Mouse (Mus musculus): ENCODE data around the gene Kdm5c. TPM values are rescaled to one million over a fixed set of nuclear protein-coding genes. Genes with fewer than 3 reads are reported as not detected.
"Not testable (repeated sequence)": the region's sequence is repeated elsewhere in the genome, so short reads cannot be mapped to it uniquely, and the experiment has no call there.

Kdm5c gene
- polyA plus RNA-seq, 1 experiment from 2014 or later: 64.1 TPM

DNA sequence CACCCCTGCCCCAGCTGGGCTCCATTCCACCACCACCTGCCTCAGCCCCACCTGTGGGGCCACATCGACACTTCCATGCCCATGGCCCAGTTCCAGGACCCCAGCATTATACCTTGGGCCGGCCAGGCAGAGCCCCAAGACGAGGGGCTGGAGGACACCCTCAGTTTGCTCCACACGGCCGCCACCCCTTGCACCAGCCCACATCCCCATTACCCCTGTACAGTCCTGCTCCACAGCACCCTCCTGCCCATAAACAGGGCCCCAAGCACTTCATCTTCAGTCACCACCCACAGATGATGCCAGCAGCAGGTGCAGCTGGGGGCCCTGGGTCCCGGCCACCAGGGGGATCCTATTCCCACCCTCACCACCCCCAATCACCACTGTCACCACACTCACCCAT lies 9.5 kb upstream of the Kdm5c start:
- H3K4me1 ChIP-seq: no peaks in the 10 kb centered on the region
- no peak for DNase-seq (ENCODE audit: low spot score)
- WGBS: 90% methylated on average over 6 of the region's 6 CpGs
- no peaks in the 10 kb centered on the region for H3K36me3 ChIP-seq
- peaks cover 100% of the 10 kb centered on the region for H3K27me3 ChIP-seq (ENCODE audit: low read depth, poor library complexity, severe bottlenecking)
- no peak overlapping the region for H3K4me3 ChIP-seq
- H3K9me3 ChIP-seq (replicated peaks): no peaks in the 10 kb centered on the region
- H3K27ac ChIP-seq (replicated peaks): no peak overlapping the region

DNA sequence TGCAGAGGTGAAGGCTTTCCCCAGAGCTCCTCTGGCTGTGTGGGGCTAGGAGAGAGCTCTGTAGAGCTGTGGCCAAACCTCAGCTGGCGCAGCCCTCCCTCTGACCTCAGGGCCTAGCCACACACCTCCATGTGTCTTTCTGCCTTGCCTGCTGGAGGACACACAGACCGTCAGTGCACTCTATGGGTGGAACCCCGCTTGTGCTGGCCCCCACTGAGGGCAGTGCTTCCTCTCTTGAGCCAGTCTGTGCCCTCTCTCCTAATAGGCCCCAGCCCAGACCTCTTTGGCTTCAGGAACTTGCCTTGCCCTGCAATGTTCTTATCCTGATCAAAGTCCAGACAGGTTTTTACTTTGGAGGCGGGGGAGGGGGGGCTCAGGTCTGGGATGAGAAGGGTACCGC lies 8.5 kb upstream of the Kdm5c start:
- Histone ChIP-seq H3K4me3 (no peak overlapping the region), H3K27ac (replicated peaks) (no peak overlapping the region), H3K4me1 (no peaks in the 10 kb centered on the region), H3K9me3 (replicated peaks) (no peaks in the 10 kb centered on the region), H3K36me3 (no peaks in the 10 kb centered on the region), H3K27me3 (ENCODE audit: low read depth, poor library complexity, severe bottlenecking) (peaks cover 100% of the 10 kb centered on the region)
- 80% methylated on average over 5 of the region's 5 CpGs for WGBS
- DNase-seq (ENCODE audit: low spot score): no peak

DNA sequence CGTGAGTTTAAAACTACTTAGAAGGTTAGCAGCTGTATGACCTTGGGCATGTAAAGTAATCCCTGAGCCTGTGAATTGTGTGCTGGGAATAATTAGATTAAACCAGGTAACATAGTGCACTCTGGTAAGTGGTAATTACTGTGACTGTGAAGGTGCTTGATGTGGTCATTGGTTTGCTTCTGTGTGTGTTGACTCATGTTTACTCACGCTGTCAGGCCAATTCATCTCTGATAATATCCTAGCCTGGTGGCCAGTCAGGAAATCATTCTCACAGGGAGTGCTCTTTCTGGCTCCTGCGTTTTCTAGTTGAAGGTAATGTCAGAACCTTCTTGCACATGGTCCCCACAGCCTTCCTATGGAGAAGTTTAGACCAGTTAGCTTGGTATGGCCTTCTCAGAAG lies 1.3 kb downstream of the Kdm5c start:
- Histone ChIP-seq H3K36me3 (peaks cover 26% of the 10 kb centered on the region), H3K27me3 (ENCODE audit: low read depth, poor library complexity, severe bottlenecking) (peaks cover 13% of the 10 kb centered on the region), H3K4me1 (peaks cover 16% of the 10 kb centered on the region), H3K4me3 (peak overlapping the region; percentile 91), H3K27ac (replicated peaks) (peak overlapping the region; percentile 92), H3K9me3 (replicated peaks) (no peaks in the 10 kb centered on the region)
- WGBS: 31% methylated on average over 3 of the region's 3 CpGs
- no peak for DNase-seq (ENCODE audit: low spot score)

DNA sequence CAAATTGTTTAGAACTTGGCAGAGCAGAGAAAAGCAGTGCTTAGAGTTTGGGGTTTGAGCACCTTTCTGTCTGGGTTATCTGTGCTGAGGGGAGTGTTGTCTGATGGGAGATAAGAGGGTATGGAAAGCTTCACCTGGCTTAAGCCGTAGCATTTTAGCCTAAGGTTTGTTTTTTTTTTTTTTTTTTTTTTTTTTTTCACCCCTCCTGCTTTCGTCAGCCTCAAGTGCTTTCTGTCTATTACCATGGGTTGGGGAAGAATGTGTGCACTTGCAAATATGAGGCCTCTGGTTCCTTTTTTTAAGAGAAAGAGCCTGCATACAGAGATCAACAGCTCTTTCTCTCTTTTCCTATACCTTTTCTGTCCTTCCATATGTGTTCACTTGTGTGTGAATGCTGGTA lies 2.9 kb downstream of the Kdm5c start:
- 91% methylated on average over 2 of the region's 2 CpGs for WGBS
- H3K27ac ChIP-seq (replicated peaks): no peak overlapping the region
- DNase-seq (ENCODE audit: low spot score): no peak
- H3K9me3 ChIP-seq (replicated peaks): no peaks in the 10 kb centered on the region
- peaks cover 16% of the 10 kb centered on the region for H3K4me1 ChIP-seq
- peaks cover 42% of the 10 kb centered on the region for H3K36me3 ChIP-seq
- peaks cover under 1% of the 10 kb centered on the region for H3K27me3 ChIP-seq (ENCODE audit: low read depth, poor library complexity, severe bottlenecking)
- H3K4me3 ChIP-seq: 0 out of 2 replicates have a peak overlapping the region, but pooled peaks have one; percentile 91

DNA sequence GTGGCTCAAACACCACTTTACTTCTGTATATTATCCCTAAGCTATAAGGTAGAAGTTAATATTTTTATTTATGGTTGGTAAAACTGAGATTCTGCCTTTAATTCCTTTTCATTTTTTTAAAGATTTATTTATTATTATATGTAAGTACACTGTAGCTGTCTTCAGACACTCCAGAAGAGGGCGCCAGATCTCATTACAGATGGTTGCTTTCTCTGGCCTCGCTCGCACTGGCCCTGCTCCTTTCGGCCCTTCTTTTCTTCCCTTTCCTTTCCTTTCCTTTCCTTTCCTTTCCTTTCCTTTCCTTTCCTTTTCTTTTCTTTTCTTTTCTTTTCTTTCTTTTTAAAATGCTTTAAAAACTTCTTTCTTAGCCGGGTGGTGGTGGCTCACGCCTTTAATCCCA lies 10.3 kb downstream of the Kdm5c start:
- not testable (repeated sequence) for DNase-seq (ENCODE audit: low spot score); H3K27ac ChIP-seq (replicated peaks); H3K4me1 ChIP-seq; H3K4me3 ChIP-seq; H3K9me3 ChIP-seq (replicated peaks)
- Histone ChIP-seq H3K27me3 (ENCODE audit: low read depth, poor library complexity, severe bottlenecking) (peaks cover 21% of the 10 kb centered on the region), H3K36me3 (peaks cover 98% of the 10 kb centered on the region)
- WGBS: 79% methylated on average over 6 of the region's 6 CpGs

DNA sequence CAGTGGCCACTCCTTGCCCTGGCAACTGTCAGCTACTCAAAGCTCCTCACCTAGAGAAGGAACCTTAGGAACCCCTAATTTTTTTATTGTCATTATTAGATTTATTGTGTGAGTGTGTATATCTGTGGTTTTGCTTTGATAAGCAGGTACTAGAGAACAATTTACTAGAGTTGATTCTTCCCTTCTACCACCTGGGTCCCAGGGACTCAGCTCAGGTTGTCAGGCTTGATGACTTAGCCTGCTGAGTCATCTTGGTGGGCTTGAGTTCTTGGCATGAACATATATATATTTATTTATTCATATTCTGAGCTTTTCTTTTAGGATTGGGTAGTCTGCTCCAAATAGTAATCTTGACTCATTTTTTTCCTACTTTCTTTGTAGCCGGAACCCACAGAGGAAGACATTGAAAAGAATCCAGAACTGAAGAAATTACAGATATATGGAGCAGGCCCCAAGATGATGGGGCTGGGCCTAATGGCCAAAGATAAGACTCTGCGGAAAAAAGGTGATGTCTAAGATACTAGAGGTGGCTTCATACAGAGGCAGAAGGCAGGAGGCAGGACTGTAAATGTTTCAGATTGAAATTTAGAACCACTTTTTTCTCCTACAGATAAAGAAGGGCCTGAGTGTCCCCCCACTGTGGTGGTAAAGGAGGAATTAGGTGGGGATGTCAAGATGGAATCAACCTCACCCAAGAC lies 11.8 kb downstream of the Kdm5c start:
- Histone ChIP-seq H3K9me3 (replicated peaks) (no peaks in the 10 kb centered on the region), H3K27ac (replicated peaks) (no peak overlapping the region), H3K36me3 (peaks cover 98% of the 10 kb centered on the region), H3K4me1 (no peaks in the 10 kb centered on the region), H3K4me3 (no peak overlapping the region), H3K27me3 (ENCODE audit: low read depth, poor library complexity, severe bottlenecking) (peaks cover 26% of the 10 kb centered on the region)
- no peak for DNase-seq (ENCODE audit: low spot score)
- 98% methylated on average over 2 of the region's 2 CpGs for WGBS

DNA sequence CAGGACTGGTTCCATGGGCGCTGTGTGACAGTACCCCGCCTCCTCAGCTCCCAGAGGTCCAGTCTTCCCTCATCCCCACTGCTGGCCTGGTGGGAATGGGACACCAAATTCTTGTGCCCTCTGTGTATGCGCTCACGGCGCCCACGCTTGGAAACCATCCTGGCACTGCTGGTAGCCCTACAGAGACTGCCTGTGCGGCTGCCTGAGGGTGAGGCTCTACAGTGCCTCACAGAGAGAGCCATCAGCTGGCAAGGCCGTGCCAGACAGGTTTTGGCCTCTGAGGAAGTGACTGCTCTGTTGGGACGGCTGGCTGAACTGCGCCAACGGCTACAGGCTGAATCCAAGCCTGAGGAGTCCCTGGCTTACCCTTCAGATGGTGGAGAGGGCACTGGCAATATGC lies 38.4 kb downstream of the Kdm5c start:
- DNase-seq (ENCODE audit: low spot score): no peak
- no peaks in the 10 kb centered on the region for H3K4me1 ChIP-seq
- no peak overlapping the region for H3K4me3 ChIP-seq
- H3K27ac ChIP-seq (replicated peaks): no peak overlapping the region
- over 99% methylated on average over 11 of the region's 11 CpGs for WGBS
- H3K9me3 ChIP-seq (replicated peaks): no peaks in the 10 kb centered on the region
- peaks cover 100% of the 10 kb centered on the region for H3K36me3 ChIP-seq
- peaks cover 71% of the 10 kb centered on the region for H3K27me3 ChIP-seq (ENCODE audit: low read depth, poor library complexity, severe bottlenecking)

DNA sequence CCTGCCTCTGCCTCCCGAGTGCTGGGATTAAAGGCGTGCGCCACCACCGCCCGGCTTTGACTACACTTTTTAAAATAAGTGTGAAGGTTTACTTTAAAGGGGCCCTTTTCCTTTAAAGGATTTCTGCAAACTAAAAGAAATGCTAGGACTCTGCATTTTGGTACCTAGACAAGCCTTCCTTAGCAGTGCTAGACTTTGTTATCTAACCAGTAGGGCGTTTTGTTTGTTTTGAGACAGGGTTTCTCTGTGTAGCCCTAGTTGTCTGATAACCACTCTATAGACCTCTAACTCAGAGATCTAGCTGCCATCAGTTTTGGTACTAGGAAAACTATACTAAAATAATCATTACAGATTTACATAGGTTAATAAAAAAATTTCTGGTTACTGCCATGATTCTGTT lies 46.6 kb downstream of the Kdm5c start:
- Histone ChIP-seq H3K27me3 (ENCODE audit: low read depth, poor library complexity, severe bottlenecking) (peaks cover 27% of the 10 kb centered on the region), H3K36me3 (peaks cover 25% of the 10 kb centered on the region), H3K4me3 (no peak overlapping the region), H3K9me3 (replicated peaks) (no peaks in the 10 kb centered on the region), H3K4me1 (no peaks in the 10 kb centered on the region), H3K27ac (replicated peaks) (no peak overlapping the region)
- no peak for DNase-seq (ENCODE audit: low spot score)
- WGBS: 93% methylated on average over 6 of the region's 6 CpGs

DNA sequence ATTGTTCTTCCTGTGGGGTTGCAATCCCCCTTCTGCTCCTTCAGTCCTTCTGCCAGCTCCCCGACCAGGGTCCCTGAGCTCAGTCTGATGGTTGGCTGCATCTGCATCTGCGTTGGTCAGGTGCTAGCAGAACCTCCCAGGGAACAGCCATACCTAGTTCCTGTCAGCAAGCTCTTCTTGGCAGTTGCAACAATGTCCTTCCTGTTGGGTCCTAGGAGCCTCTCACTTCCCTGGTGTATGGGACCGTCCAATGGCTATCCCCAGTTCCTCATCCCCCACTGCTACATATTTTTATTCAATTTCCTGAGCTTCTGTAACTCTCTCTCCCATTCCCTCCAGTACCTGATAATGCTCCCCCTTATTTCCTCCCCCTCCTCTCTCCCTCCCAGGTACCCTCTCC lies 51.9 kb downstream of the Kdm5c start:
- Histone ChIP-seq H3K36me3 (no peaks in the 10 kb centered on the region), H3K9me3 (replicated peaks) (no peaks in the 10 kb centered on the region), H3K4me3 (no peak overlapping the region), H3K4me1 (no peaks in the 10 kb centered on the region), H3K27ac (replicated peaks) (no peak overlapping the region), H3K27me3 (ENCODE audit: low read depth, poor library complexity, severe bottlenecking) (peaks cover 19% of the 10 kb centered on the region)
- DNase-seq (ENCODE audit: low spot score): no peak
- WGBS: 76% methylated on average over 3 of the region's 3 CpGs

DNA sequence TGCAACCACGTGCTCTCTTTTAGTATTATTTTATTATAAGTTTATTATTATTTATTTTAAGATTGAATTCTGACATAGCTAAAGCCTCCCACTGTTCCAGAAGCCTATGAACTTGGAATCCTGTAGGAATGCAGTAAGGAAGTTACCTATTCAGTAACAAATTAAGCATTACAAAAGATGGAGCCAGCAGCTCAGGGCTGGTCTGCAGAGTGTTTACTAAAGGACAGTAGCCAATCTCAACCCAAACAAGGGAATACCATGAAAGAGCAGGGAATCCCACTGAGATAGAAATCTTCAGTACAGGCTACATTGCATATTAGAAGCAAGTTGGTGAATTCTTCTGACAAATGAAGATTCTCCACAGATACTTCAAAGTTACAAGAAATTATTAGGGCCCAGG lies 54.2 kb downstream of the Kdm5c start:
- not testable (repeated sequence) for H3K4me3 ChIP-seq; H3K36me3 ChIP-seq; H3K4me1 ChIP-seq; H3K27ac ChIP-seq (replicated peaks); H3K9me3 ChIP-seq (replicated peaks); DNase-seq (ENCODE audit: low spot score)
- peaks cover 26% of the 10 kb centered on the region for H3K27me3 ChIP-seq (ENCODE audit: low read depth, poor library complexity, severe bottlenecking)
- 64% methylated on average over 1 of the region's 1 CpGs for WGBS

DNA sequence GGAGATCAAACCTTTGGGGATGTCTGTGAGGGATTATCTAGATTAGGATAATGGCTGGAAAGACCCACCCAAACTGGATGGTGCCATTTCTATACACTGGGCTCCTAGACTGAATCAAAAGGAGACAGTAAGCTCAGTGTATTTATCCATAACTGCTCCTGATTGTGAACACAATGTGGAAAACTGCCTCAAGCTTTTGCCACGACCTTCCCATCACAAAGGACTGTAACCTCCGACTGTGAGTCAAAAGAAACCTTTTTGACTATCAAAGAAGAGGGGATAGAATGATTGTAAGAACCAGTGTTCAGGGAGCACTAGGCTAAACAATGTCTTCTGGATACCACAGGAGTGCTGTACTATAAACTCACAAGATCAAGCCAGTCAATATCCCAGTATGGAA lies 73.4 kb downstream of the Kdm5c start:
- 78% methylated on average over 2 of the region's 2 CpGs for WGBS
- no peaks in the 10 kb centered on the region for H3K9me3 ChIP-seq (replicated peaks)
- no peak for DNase-seq (ENCODE audit: low spot score)
- no peak overlapping the region for H3K4me3 ChIP-seq
- H3K27me3 ChIP-seq (ENCODE audit: low read depth, poor library complexity, severe bottlenecking): peaks cover 81% of the 10 kb centered on the region
- H3K27ac ChIP-seq (replicated peaks): no peak overlapping the region
- no peaks in the 10 kb centered on the region for H3K4me1 ChIP-seq
- no peaks in the 10 kb centered on the region for H3K36me3 ChIP-seq

DNA sequence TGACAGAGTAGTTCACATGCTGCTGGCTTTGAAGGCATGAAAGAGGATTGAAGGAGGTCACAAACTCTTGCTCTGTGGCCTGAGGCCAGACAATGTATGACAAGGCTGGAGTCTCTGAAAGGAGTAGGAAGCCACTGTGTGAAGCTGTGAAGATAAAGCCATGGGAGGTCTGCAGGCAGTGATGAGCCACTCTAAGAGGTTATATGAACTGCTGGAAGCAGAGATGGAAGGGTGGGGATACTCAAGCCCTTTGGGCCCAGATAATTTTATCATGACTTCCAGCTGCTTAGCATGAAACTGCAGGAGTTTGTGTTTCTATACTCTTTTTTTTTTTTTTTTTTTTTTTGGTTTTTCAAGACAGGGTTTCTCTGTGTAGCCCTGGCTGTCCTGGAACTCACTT lies 74.6 kb downstream of the Kdm5c start:
- Histone ChIP-seq H3K36me3 (no peaks in the 10 kb centered on the region), H3K4me3 (no peak overlapping the region), H3K9me3 (replicated peaks) (no peaks in the 10 kb centered on the region), H3K27ac (replicated peaks) (no peak overlapping the region), H3K27me3 (ENCODE audit: low read depth, poor library complexity, severe bottlenecking) (peaks cover 69% of the 10 kb centered on the region), H3K4me1 (no peaks in the 10 kb centered on the region)
- DNase-seq (ENCODE audit: low spot score): no peak

DNA sequence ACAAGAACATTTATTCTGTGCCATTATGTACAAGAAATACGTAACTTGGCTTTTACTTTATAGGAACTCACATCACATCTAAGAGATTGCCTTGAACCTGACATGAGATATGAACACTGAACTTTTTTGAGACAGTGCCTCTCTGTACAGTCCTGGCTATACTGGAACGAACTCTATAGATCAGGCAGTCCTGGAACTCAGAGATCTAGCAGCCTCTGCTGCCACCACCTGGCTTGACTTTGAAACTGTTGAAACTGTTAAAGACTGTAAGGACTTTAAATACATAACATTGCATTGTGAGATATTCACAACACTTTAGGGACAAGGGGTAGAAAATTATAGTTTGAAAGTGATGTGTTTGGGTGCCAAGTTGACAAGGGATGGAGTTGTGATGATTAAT lies 75.1 kb downstream of the Kdm5c start:
- no peak for DNase-seq (ENCODE audit: low spot score)
- H3K27me3 ChIP-seq (ENCODE audit: low read depth, poor library complexity, severe bottlenecking): peaks cover 64% of the 10 kb centered on the region
- no peaks in the 10 kb centered on the region for H3K36me3 ChIP-seq
- H3K9me3 ChIP-seq (replicated peaks): no peaks in the 10 kb centered on the region
- H3K27ac ChIP-seq (replicated peaks): no peak overlapping the region
- WGBS: 84% methylated on average over 2 of the region's 2 CpGs
- H3K4me1 ChIP-seq: no peaks in the 10 kb centered on the region
- H3K4me3 ChIP-seq: no peak overlapping the region

DNA sequence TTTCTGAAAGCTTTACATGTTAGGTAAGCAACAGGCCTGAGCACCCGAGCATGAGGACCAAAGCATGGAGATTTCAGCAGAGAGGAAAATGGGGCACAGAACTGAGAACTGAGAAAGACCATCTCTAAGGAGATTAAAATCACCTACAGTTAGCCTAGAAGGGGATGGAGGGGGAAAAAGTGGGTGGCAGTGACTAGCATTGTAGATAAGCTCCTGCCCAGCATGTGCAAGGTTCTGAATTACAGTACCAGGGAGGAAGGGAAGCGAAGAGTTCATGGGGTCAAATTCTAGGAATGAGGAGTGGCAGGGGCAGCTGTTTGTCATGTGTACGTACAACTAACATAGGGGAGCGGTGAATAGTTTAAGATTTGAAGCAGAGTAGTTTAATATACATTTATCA lies 87.7 kb downstream of the Kdm5c start:
- Histone ChIP-seq H3K4me3 (no peak overlapping the region), H3K4me1 (no peaks in the 10 kb centered on the region), H3K27me3 (ENCODE audit: low read depth, poor library complexity, severe bottlenecking) (peaks cover 98% of the 10 kb centered on the region), H3K27ac (replicated peaks) (no peak overlapping the region), H3K36me3 (0 out of 2 replicates have a peak, but pooled peaks cover 2% of the 10 kb centered on the region), H3K9me3 (replicated peaks) (no peaks in the 10 kb centered on the region)
- WGBS: 91% methylated on average over 4 of the region's 4 CpGs
- DNase-seq (ENCODE audit: low spot score): no peak
